Mouse (Mus musculus): ENCODE measurements around the gene Slc39a2.
"Not testable (repeated sequence)": the region's sequence is repeated elsewhere in the genome, so short reads cannot be mapped to it uniquely, and the experiment has no call there.

Gene Slc39a2

GRCm38 (mm10) chr14:51892191-51892939 lies at the start of gene Slc39a2:
TSS of gene Slc39a2 (plus strand) at chr14:51892889.
- no peak for DNase-seq (ENCODE audit: low spot score in 2 of 2)

GRCm38 (mm10) chr14:51843882-51844281 lies 48.8 kb upstream of the Slc39a2 start:
- no peak for DNase-seq (ENCODE audit: low spot score in 2 of 2)

- DNase-seq (ENCODE audit: low spot score in 2 of 2), result no peak
These were observed 46.1 kb upstream of the Slc39a2 start for GRCm38 (mm10) chr14:51846566-51846965.

GRCm38 (mm10) chr14:51851006-51851405 lies 41.7 kb upstream of the Slc39a2 start:
- DNase-seq (ENCODE audit: low spot score in 2 of 2), result not testable (repeated sequence)

GRCm38 (mm10) chr14:51853399-51853798 lies 39.3 kb upstream of the Slc39a2 start, which contains the start of gene Ear6:
TSS of gene Ear6 (plus strand) at chr14:51853699.
- no peak for DNase-seq (ENCODE audit: low spot score in 2 of 2)

- DNase-seq (ENCODE audit: low spot score in 2 of 2), result not testable (repeated sequence)
These were observed 37.4 kb upstream of the Slc39a2 start for GRCm38 (mm10) chr14:51855280-51855679.

GRCm38 (mm10) chr14:51863603-51864002 lies 29.1 kb upstream of the Slc39a2 start:
- not testable (repeated sequence) for DNase-seq (ENCODE audit: low spot score in 2 of 2)

GRCm38 (mm10) chr14:51870756-51871155 lies 21.9 kb upstream of the Slc39a2 start:
- DNase-seq (ENCODE audit: low spot score in 2 of 2), result no peak

- no peak for DNase-seq (ENCODE audit: low spot score in 2 of 2)
These were observed 20.9 kb upstream of the Slc39a2 start for GRCm38 (mm10) chr14:51871741-51872140.

GRCm38 (mm10) chr14:51877517-51877916 lies 15.2 kb upstream of the Slc39a2 start:
- no peak for DNase-seq (ENCODE audit: low spot score in 2 of 2)

GRCm38 (mm10) chr14:51883527-51884030 lies 9.1 kb upstream of the Slc39a2 start:
- peak; percentile 59 to 70 for DNase-seq (ENCODE audit: low spot score in 2 of 2)

GRCm38 (mm10) chr14:51884031-51884544 lies 8.6 kb upstream of the Slc39a2 start:
- no peak for DNase-seq (ENCODE audit: low spot score in 2 of 2)

- DNase-seq (ENCODE audit: low spot score in 2 of 2), result peak; percentile 91 to 92
These were observed 7.9 kb upstream of the Slc39a2 start, which contains the start of gene Mettl17 for GRCm38 (mm10) chr14:51884598-51885331. TSS of gene Mettl17 (plus strand) at chr14:51884842.

GRCm38 (mm10) chr14:51886051-51886450 lies 6.6 kb upstream of the Slc39a2 start:
- no peak for DNase-seq (ENCODE audit: low spot score in 2 of 2)

- DNase-seq (ENCODE audit: low spot score in 2 of 2), result no peak
These were observed 2.9 kb upstream of the Slc39a2 start for GRCm38 (mm10) chr14:51889833-51890232.

GRCm38 (mm10) chr14:51893094-51893794 lies 555 bp downstream of the Slc39a2 start:
- no peak for DNase-seq (ENCODE audit: low spot score in 2 of 2)

- no peak for DNase-seq (ENCODE audit: low spot score in 2 of 2)
These were observed 1.1 kb downstream of the Slc39a2 start for GRCm38 (mm10) chr14:51893809-51894208.

- no peak for DNase-seq (ENCODE audit: low spot score in 2 of 2)
These were observed 2.4 kb downstream of the Slc39a2 start for GRCm38 (mm10) chr14:51895071-51895470.

- no peak for DNase-seq (ENCODE audit: low spot score in 2 of 2)
These were observed 3.3 kb downstream of the Slc39a2 start for GRCm38 (mm10) chr14:51896019-51896418.

GRCm38 (mm10) chr14:51896539-51897170 lies 4.0 kb downstream of the Slc39a2 start:
- no peak for DNase-seq (ENCODE audit: low spot score in 2 of 2)

- no peak for DNase-seq (ENCODE audit: low spot score in 2 of 2)
These were observed 6.7 kb downstream of the Slc39a2 start for GRCm38 (mm10) chr14:51899351-51899750.
